Mouse (Mus musculus): ENCODE results near the gene Kirrel3.

- TF ChIP-seq TAL1 (IDR thresholded peaks at IDR 0.05; ENCODE audit: low read length) (no peak), GATA1 (IDR thresholded peaks at IDR 0.05; ENCODE audit: low read length) (no peak)
Observed at GRCm38 (mm10) chr9:34585487-34585886, 99.8 kb downstream of the Kirrel3 start.
